Mouse (Mus musculus): ENCODE measurements around the gene 1700023F06Rik.
"Not testable (repeated sequence)": the region's sequence is repeated elsewhere in the genome, so short reads cannot be mapped to it uniquely, and the experiment has no call there.

Gene 1700023F06Rik

DNA sequence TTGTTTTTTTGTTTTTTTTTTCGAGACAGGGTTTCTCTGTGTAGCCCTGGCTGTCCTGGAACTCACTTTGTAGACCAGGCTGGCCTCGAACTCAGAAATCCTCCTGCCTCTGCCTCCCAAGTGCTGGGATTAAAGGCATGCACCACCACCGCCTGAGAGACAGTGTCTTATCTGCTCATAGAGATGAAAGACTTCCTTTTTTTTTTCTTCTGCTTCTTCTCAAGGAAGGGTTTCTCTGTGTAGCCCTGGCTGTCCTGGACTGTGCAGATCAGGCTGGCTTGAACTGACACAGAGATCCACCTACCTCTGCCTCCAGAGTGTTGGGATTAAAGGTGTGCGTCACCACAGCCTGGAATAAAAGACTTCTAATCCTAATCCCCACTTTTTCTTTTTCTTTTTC, 14.4 kb upstream of the 1700023F06Rik start:
- DNase-seq: not testable (repeated sequence)

DNA sequence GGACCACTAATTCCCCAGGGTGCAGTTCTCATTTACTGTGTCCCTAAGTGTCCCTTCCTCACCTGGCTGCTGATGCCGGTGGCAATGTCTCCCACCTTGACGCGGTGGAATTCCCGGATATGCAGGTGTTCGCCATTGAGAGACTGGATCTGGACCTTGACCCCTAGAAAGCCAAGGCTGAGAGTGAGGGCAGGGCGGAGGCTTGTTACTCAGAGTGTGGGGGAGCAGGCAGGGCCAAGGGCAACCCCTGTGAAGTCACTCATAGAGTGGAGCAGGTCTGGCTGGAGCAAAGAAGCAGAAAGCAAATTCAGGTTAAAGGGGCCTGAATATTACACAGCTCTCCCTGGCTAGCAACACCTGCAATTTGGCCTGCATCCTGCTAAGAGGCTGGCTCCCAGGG, 13.1 kb upstream of the 1700023F06Rik start:
- DNase-seq: no peak

DNA sequence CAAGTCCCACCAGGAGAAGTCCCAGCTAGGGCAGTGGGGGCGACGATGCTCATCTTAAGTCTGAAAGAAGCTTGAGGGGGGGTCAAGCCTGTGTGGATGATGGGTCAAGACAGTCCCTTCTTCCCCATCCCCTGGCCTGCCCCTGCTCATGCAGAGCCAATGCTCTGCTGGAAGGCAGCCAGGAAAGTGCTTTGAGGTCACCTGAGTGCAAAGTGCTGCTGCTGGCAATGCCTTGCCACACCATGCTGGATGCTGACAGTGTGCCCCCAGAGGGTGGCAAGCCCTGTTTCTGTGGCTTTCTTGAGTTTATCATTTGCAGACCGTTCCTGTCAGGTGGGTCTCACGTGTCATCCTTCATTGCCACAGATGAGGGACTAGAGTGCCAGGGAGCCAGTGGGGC, 11.6 kb upstream of the 1700023F06Rik start:
- no peak for DNase-seq

DNA sequence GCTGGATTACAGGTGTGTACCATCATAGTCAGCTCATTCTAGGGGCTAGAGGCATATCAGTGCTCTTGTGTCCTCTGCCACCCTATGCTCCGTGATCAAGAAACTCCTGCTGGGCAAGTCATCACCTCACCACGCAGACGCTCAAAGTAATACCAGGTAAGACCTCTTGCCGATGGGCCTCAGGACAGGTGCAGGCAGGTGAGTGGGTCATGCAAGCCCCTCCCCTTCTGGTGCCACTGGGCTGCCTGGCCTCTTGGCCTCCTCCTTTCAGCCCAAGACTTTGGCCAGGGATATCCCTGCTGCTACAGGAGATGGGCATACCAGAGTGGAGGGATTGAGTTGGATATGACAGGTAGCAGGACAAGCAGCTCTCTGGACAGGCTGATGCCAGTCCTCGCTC, 10.9 kb upstream of the 1700023F06Rik start:
- no peak for DNase-seq

DNA sequence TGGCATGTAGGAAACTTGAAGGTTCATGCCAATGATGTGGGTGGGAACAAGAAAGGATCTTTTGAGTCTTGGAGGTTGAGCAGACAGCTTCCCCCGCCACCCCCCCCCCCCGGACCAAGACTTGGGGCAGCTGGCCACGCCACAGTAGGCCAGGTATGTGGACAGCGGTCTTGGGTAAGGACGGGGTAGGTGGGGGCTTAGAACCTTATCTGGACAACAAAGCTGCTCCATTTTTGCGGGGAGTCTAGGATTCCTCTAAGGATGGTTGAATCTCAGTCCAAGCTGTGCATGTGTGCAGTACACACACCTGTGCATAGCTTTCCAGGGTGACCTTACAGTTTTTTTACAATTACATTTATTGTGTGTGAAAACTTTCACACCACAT, 10.2 kb upstream of the 1700023F06Rik start:
- DNase-seq: no peak

DNA sequence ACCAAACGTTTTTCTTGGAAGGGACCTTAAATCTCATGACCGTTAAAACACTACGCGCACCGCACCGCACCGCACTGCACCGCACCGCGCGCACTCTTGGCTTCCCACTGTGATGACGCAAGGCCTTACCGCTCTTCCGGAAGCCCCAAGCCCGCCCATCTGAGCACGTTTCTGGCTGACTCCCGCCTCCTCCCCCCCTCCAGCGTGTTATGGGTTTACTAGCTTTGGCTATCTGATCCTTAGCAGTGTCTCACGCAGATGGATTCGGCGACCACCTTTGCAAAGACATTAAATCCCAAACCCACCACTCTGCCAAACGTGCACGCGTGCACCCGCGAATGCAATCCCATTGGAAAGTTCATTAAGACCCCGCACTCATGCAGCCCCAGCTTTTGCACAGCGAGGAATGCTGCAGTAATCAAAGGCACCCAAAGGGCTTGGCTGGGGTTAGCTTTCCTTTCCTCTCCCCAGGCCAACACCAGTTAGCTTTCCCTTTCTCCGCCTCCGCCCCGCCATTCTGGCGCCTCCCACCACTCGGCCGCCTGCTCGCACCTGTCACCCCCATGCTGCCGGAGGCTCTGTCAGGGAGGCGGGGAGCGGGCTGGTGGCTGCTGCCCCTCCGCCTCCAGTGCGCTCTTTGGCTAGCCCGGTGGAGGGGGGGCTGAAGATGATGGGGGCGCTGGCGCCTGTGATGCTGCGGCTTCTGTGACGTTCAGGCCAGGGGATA, 9.6 kb upstream of the 1700023F06Rik start, which contains the start of gene Spata32:
TSS of gene Spata32 (minus strand) at position 643 of the 727 bp plus-strand sequence.
- peak; percentile 67 for DNase-seq

DNA sequence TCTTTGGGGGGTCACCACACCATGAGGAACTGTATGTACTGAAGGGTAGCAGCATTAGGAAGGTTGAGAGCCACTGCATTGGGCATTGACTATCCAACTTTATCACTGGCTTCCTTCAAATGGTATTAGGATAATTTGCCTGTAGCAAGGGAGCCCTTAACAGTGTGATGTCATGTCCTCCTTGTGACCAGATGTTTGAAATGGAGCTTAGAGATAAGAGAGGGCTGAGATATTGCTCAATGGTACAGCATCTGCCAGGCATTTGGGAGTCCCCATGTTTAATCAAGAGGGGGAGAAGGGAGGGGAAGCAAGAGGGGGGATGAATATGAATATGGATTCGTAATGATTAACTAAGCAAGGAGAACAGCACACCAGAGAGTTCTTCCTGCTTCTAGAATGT, 7.0 kb upstream of the 1700023F06Rik start:
- DNase-seq: no peak

DNA sequence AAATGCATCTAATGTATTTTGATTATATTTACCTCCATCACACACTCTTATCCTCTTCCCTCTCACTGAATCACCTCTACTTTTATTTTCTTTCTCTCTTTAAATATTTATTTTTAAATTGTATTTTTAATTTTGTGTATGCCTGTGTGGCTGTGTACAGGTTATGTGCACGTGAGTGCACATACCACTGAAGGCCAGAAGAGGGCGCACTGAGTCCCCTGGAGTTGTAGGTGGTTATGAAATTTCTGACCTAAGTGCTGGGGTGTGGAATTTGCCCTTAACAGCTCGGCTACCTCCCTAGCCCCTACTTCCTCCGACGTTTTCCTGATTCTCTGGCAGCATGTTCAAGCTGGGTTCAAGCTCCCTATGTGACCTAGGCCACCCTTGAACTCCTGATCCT, 5.4 kb upstream of the 1700023F06Rik start:
- DNase-seq: no peak

DNA sequence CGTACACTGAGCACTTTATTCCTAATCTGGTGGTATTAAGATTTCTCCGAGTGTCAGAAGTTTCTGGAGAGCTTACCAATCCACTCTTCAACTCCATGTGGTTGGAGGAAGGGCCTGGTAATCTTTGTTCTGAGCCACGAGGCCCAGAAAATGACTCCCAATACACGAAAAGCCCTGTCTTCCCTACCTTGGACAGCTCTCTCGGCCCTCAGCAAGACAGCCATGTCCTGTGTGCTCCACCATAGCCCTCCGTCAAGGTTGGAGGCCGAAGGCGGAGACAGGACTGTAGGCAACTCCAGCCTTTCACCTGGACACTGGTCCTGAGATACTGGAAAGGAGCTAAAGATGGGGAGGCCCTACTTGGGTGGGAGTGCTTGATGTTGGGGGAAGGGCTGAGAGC, 1.9 kb upstream of the 1700023F06Rik start:
- no peak for DNase-seq

DNA sequence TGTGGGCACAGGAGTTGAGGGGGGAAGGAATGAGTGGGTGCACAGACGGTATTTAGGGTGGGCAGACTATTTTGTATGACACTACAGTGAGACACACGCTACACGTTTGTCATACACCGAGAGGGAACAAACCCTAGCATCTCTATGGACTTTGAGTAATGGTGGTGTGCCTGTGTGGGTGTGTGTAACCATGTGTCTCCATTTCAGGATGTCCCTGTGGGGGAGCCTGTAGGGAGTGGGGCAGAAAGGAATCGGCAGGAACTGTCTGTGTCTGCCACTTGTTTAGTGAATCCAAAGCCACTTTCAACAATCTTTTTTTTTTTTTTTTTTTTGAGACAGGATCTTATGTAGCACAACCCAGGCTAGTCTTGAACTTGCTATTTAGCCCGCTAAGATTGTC, 2.2 kb downstream of the 1700023F06Rik start:
- DNase-seq: no peak

DNA sequence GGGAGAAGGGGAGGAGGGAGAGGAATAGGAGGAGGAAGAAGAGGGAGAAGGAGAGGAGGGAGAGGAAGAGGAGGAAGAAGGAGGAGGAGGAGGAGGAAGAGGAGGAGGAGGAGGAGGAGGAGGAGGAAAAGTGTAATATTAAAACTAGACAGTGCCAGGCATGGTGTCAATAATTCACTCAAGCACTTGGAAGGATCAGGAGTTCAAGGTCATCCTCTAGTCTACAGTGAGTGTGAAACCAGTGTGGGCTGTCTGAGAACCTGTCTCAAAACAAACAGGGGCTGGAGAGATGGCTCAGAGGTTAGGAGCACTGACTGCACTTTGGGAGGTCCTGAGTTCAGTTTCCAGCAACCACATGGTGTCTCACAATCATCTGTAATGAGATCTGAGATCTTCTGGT, 6.0 kb downstream of the 1700023F06Rik start:
- DNase-seq: no peak

DNA sequence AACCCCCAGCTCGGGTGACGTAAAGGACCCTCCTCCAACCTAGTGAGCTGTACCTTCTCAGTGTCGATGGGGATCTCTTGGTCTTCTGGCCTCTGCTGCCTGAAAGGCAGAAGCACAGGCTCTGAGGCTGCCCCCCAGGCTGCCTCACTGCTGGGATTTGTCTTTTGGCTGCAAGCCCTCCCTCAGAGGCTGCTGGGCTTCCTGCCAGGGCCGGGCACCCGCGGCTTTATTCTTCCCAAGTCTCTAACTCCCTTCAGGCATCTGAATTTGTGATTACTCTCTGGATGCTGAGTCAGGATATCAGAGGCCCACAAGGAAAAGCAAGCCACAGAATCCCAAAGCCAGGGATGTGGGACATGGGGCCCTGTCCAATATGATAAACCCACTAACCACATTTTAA, 6.7 kb downstream of the 1700023F06Rik start:
- peak; percentile 83 for DNase-seq

DNA sequence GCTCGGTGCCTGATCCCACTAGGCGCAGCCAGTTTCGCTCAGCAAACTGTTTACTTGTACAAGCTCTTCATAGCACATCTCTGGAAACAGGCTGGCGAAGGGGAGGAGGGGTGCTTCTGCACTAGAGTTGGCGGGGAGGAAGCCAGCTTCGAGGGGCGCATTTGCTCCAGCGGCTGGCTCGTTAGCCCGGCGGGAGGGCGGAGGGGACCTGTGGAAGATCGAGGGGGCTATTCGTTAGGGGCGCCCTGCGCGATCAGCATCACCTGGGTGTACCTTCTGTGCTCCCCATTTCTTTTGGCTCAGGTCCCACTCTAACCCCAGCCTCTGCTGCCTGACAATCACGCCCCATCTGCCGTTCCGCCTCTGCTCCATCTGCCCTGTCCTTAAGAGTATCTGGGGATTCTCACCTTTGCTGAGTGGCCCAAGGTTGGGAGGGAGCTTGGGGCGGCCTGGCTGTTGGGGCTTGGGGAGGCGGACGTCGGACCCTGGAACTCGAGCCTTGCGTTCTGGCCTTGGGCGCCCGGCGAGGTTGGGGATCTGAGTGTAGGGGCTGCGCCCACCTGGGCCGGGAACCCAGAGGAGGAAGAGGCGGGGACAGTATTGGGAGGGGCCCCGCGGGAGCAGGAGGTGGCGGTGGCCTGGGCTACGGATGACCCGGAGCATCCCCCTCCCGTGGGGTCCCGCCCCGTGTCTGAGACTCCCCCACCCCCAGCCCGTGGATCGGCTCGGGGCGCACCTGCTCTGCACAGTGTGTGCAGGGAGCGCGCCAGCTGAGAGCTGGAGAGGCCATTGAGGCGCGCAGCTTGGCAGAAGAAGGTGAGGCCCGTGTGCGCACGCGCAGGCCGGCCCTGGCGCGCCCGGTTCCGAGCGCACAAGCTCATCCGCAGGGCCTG, 9.2 kb downstream of the 1700023F06Rik start:
- peak; percentile 74 for DNase-seq

DNA sequence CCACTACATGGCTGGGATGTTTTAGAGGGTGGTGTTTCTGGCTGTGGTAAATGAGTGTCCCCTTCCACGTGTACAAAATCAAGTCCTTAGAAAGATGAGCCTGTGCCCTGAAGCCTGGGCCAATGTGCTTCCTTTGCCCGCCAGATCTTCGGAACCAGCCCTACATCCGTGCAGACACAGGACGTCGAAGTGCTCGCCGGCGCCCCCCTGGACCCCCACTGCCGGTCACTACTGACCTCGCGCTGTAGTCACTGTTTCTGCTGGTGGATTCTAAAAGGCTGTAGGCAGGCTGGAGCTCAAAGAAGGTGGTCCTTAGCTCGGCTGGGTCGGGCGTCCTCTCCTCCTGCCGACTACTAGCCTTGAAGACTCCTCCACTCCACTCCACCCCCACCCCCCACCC, 10.0 kb downstream of the 1700023F06Rik start:
- no peak for DNase-seq

DNA sequence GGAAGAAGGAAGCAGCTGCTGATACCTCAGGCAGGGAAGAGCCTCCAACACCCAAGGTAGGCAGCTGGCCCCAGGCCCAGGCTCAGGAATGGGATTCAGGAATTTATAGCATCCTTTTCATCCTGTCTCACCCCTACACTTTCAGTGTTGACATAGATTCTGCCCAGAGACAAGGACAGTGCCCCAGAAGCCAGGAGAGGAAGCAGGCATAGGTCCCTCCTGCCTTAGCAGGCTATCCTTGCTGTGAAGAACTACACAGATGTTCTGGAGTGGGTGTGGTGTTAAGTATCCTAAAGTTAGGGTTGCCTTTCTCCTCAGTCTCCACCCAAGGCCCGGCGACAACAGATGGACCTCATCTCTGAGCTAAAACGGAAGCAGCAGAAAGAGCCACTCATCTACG, 11.0 kb downstream of the 1700023F06Rik start:
- no peak for DNase-seq

DNA sequence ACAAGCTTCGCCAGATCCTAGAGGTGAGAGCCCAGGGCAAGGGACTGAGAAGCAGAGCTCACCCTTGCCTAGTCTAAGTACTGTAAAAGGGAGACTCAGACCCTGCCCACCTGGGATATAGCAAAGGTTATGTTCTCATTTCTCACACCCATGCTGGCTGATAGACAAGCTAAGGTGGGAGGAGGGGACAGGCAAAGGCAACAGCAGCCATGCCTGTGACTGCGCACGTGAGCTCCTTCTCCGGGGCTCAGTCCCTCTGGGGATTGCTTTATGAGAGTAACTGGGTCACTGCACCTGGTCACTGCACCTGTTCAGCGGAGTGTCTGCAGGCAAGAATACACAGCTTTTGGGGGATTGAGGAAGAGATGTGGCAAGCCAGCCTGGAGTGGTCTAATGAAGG, 12.7 kb downstream of the 1700023F06Rik start:
- DNase-seq: no peak

DNA sequence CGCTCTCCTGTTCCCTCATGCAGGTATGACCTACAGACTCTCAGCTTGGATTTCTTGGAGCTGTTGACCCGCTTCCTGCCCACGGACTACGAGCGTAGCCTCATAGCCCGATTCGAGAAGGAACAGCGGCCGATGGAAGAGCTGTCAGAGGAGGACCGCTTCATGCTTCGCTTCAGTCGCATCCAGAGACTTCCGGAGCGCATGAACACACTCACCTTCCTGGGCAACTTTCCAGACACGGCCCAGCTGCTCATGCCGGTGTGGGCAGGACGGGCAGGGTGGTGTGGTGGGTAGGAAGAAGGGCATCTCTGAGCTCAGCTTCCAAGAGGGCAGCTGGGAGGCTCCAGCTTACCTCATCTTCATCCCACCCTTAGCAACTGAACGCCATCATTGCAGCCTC, 13.1 kb downstream of the 1700023F06Rik start:
- DNase-seq: no peak

DNA sequence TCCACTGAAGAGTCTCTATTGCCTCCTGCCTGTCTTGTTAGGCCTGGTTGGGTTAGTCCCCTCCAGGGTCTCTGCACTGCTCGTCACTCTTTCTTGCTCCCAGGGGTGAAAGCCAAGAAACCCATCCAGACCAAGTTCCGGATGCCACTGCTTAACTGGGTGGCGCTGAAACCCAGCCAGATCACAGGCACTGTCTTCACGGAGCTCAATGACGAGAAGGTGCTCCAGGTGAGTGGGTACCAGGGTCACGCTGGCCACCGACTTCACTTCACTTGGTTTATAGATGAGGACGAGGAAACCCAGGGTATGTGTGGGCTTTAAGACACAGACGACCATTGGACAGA, 14.6 kb downstream of the 1700023F06Rik start:
- no peak for DNase-seq

DNA sequence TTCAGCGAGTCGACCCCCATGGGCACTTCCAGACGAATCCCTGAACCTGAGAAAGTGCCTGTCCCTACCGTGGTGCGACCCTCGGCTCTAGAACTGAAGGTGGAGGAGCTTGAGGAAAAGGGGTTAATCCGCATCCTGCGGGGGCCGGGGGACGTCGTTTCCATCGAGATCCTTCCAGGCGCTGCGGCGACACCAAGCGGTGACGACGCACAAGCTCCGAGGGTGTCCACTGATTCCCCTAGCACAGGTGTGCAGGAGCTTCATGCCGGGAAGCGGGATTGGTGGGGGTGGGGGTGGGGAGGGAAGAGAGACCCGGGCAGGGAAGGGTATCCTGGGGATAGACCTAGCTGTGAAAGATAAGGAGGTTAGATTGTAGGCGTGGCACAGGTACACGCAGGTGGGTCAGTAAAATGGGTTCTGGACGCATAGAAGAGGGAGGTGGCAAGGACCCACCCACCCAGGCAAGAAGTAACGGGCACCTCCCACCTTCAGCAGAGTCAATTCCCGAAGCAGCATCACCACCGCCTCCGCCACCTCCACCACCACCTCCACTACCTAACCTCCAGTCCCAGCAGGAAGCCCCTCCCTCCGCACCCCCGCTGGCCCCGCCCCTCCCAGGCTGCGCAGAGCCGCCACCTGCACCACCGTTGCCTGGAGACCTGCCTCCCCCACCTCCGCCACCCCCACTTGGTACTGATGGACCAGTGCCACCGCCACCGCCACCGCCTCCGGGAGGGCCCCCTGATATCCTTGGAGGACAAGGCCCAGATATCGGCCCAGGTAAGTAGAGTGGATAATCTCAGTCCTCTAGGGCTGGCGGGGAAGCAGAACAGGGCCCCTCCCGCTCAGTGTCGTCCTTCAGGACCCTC, 15.2 kb downstream of the 1700023F06Rik start:
- peak; percentile 77 for DNase-seq

DNA sequence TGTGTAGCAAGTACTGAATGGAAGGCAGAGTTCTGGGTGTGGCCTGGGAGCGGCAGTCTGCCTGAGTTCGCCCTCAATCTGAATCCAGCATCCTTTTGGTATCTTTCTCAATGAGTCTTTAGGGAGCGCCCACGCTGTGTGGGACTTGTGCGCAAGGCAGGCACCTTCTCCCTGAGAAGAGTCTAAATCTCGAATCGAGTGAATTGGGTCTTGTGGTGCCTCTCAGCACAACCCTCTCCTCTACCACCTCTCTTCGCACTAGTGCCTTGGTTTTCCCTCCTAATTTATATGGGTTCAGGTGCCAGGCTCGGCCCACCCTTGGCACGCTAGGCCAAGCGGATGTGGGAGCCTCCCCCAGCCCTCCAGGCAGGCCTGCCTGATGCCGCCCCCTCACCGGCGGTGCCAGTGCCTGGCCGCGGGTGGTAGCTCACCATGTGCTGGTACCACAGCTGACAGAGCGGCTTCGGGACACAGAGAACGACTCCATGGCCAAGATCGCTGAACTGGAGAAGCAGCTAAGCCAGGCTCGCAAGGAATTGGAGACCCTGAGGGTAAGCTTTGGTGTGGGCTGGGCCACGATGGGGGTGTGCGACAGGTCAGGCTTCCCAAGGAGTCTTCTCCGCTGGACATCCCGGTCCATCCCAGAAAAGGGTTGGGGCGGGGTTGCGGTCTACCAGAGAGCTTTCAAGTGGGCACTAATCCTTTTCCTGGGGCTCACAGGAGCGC, 16.0 kb downstream of the 1700023F06Rik start:
- no peak for DNase-seq

DNA sequence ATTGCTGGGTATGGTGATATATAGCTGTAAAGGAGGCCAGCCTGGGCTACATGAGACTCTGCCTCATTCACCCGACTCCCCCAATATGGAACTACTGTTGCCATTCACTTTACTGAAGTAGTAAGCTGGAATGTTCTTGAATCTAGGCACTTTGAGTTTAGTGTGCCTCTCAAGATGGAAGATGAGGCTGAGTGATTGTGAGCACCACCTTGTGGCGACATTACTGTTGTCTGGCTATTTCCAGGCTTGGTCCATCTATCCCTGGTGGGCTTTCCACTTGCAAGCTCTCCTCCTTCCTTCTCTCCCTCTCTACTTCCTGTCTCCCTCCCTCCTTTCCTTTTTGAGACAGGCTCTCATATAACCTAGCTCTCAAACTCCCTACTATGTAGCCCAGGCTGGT, 23.5 kb downstream of the 1700023F06Rik start:
- DNase-seq: peak; percentile 69

DNA sequence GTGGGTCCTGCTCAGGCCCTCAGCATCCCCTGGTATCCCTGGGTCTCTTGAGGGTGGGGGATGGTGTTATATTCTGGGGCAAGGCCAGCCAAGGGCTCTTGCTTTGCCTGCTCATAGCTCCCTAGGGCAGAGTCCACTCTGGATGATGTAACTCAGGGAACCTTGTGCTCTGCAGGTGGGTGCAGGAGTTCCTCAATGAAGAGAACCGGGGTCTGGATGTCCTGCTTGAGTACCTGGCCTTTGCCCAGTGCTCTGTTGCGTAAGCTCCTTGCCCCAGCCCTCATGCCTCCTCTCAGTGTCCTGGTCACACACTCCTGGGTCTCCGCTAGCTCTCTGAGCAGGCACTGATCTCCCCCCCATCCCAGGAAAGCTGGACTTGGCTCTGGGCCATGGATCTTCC, 26.4 kb downstream of the 1700023F06Rik start:
- no peak for DNase-seq

DNA sequence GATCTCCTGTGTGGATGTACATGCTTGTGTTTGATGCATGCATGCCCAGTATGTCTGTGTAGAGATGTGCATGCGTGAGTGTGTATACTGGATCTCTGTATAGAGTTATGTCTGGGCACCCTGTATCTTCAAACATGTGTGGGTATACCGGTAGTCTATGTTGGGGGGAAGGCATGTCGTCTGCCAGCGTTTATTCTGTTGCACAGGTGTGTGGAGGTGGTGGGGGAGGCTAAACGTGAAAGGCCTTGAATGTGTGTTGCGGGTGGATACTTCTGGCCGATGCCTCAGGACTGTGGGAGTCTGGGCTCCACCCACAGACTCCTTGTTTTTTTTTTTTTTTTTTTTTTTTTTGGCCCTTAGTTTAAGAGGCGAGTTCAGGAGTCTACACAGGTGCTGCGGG, 27.0 kb downstream of the 1700023F06Rik start:
- DNase-seq: no peak
